Mouse (Mus musculus): ENCODE measurements around the gene Bicd1. TPM values are rescaled to one million over a fixed set of nuclear protein-coding genes. Genes with fewer than 3 reads are reported as not detected.
A peak's percentile ranks its signal among the peaks of the same experiment; 100 is the strongest.
"Not testable (repeated sequence)": the region's sequence is repeated elsewhere in the genome, so short reads cannot be mapped to it uniquely, and the experiment has no call there.

The Bicd1 gene
- 27.7 and 29.9 TPM in 2 replicates for polyA plus RNA-seq (2012; rRNA removed)

DNA sequence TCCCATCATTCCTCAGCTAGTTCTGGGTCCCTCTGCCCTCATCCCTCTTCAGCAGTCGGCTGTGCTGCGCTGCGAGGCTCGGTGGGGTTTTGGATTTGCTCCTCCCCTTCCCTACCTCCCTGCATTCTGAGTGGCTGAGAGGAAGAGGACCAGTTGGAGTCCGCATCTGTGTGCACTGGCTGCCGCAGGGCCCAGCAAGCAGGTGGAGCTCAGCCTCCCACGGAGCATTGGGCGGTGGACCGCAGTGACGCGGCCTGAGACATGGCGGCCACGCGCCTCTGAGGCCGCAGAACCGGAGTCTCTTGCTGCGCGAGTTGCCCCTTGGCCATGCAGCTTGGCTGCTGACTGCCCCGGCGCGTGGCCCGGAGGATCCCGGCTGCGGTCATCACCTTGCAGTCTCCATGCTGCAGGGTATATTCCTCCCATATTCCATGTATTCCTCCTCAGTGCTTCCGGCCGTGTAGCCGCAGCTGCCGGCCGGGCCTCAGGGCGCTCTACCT, at the start of gene Bicd1:
Gene Bicd1, plus strand, starts transcription at position 54 of the 500 bp plus-strand sequence.
- H3K4me3 ChIP-seq (replicated peaks; ENCODE audit: insufficient read depth, low read depth, low read length) = peak within 1 kb of the TSS; percentile 97
- DNase-seq = peak; percentile 93 to 94
- peak within 1 kb of the TSS; percentile 93 for H3K27ac ChIP-seq (ENCODE audit: insufficient read depth, low read length)
- no peaks in the 10 kb centered on the region; the same call in 1 of the 2 replicates for H3K4me1 ChIP-seq (ENCODE audit: control insufficient read depth, insufficient read depth, low read length)
- TF ChIP-seq POLR2A (IDR thresholded peaks at IDR 0.05; ENCODE audit: borderline replicate concordance, insufficient read depth, low read length) = peak; percentile 93
- no peak for TF ChIP-seq CTCF (IDR thresholded peaks at IDR 0.05; ENCODE audit: borderline replicate concordance, insufficient read depth, low read depth, low read length)
- H3K27me3 ChIP-seq (ENCODE audit: control insufficient read depth, insufficient read depth, low read length) = no peaks in the 10 kb centered on the region
- under 1% methylated on average over 30 of the region's 30 CpGs for WGBS

DNA sequence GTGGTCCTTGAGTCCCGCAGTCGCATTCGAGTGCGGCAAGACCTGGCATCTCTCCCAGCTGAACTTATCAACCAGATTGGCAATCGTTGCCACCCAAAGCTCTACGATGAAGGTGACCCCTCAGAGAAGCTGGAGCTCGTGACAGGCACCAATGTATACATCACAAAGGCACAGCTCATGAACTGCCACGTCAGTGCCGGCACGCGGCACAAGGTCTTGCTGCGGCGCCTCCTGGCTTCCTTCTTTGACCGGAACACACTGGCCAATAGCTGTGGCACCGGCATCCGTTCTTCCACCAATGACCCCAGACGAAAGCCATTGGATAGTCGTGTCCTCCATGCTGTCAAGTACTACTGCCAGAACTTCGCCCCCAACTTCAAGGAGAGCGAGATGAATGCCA, 46.2 kb upstream of the Bicd1 start:
- not testable (repeated sequence) for DNase-seq; H3K4me3 ChIP-seq (replicated peaks; ENCODE audit: insufficient read depth, low read depth, low read length); H3K27ac ChIP-seq (ENCODE audit: insufficient read depth, low read length); H3K27me3 ChIP-seq (ENCODE audit: control insufficient read depth, insufficient read depth, low read length); H3K4me1 ChIP-seq (ENCODE audit: control insufficient read depth, insufficient read depth, low read length)
- 96% methylated on average over 20 of the region's 20 CpGs for WGBS

DNA sequence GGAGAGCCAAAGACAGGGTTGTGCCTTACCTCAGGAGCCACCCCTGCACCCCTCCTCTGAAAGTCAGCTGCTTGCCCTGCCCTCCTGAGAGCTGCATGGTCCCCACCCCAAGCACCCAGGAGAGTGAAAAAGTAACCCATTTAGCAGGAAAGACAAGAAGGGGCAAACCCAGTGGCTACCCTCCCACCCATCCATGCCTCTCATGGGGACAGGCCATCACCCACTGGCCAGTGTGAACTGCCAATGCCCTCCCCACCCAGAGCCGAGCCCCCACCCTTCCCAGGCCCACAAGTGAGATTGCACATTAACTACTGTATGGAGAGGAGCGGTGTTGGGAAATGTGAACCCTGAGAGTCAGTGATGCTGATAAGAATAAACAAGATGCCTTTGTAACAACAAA, 42.7 kb upstream of the Bicd1 start:
- H3K4me1 ChIP-seq (ENCODE audit: control insufficient read depth, insufficient read depth, low read length); DNase-seq; H3K27me3 ChIP-seq (ENCODE audit: control insufficient read depth, insufficient read depth, low read length); H3K27ac ChIP-seq (ENCODE audit: insufficient read depth, low read length); H3K4me3 ChIP-seq (replicated peaks; ENCODE audit: insufficient read depth, low read depth, low read length): not testable (repeated sequence)
- WGBS = 78% methylated on average over 2 of the region's 2 CpGs

DNA sequence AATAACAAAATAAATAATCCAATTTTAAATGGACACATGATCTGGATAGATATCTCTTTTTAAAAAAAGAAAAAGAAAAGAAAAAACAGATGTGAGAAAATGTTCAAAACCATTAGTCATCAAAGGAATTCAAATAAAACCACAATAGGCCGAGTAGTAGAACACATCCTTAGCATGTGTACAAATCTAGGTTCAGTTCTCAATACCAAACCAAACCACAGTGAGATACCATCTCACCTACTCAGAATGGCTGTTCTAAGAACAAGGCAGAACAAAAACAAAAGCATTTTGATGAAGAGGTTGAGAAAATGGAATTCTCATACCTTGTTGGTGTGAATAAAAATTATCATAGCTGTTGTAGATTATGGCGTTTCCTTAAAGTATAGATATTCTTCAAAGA, 42.3 kb upstream of the Bicd1 start:
- TF ChIP-seq CTCF (IDR thresholded peaks at IDR 0.05; ENCODE audit: borderline replicate concordance, insufficient read depth, low read depth, low read length) = no peak
- no peak for TF ChIP-seq POLR2A (IDR thresholded peaks at IDR 0.05; ENCODE audit: borderline replicate concordance, insufficient read depth, low read length)
- Histone ChIP-seq H3K4me1 (ENCODE audit: control insufficient read depth, insufficient read depth, low read length) (no peaks in the 10 kb centered on the region), H3K27ac (ENCODE audit: insufficient read depth, low read length) (no peak overlapping the region), H3K27me3 (ENCODE audit: control insufficient read depth, insufficient read depth, low read length) (no peaks in the 10 kb centered on the region), H3K4me3 (replicated peaks; ENCODE audit: insufficient read depth, low read depth, low read length) (no peak overlapping the region)
- DNase-seq = no peak
- 96% methylated on average over 2 of the region's 2 CpGs for WGBS

DNA sequence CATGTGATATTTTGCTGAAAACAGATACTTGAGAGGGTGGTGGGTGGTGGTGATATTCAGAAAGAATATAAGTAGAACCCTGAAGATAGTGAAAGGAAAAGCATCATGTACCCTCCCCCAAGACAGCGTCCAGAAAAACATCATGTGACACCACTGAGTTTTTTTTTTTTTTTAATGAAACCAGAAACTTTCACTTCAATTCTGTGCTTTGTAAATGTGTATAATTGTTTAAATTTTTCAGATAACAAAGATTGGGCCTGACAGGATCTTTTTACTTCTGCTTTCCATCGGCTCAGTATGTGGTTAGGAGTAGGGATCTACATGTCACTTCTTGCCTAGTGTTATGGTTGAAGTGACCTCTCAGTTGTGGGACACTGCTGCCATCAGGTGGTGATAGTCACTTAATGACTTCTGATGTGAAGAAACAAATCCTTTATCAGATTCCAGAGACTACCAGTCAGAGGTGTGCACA, 33.7 kb upstream of the Bicd1 start:
- Histone ChIP-seq H3K27ac (ENCODE audit: insufficient read depth, low read length) (no peak overlapping the region), H3K4me3 (replicated peaks; ENCODE audit: insufficient read depth, low read depth, low read length) (no peak overlapping the region), H3K4me1 (ENCODE audit: control insufficient read depth, insufficient read depth, low read length) (no peaks in the 10 kb centered on the region), H3K27me3 (ENCODE audit: control insufficient read depth, insufficient read depth, low read length) (no peaks in the 10 kb centered on the region)
- TF ChIP-seq CTCF (IDR thresholded peaks at IDR 0.05; ENCODE audit: borderline replicate concordance, insufficient read depth, low read depth, low read length) = peak; percentile 49; the same call in 1 of the 2 replicates
- TF ChIP-seq POLR2A (IDR thresholded peaks at IDR 0.05; ENCODE audit: borderline replicate concordance, insufficient read depth, low read length) = no peak
- WGBS = 46% methylated on average over 2 of the region's 2 CpGs
- peak; percentile 44 to 48 for DNase-seq

DNA sequence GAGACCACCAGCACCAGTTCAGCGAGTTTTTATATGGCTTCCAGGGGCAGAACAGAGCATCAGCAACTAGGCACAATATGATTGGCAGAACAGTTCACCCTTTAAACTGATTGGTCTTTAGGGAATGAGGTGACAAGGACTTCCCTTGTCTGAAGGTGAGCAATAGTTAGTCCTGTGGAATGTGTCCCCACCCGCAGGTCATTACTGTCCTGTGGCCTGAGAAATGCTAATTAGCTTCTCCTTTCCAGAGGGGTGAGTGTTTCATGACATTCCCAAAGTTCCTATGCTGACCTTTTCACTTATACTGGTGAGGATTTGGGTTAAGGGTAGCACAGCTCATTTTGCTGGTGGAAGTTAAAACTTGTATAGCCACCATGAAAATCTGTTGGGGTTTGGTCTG, 25.2 kb upstream of the Bicd1 start:
- no peak overlapping the region for H3K4me3 ChIP-seq (replicated peaks; ENCODE audit: insufficient read depth, low read depth, low read length)
- no peak overlapping the region for H3K27ac ChIP-seq (ENCODE audit: insufficient read depth, low read length)
- TF ChIP-seq CTCF (IDR thresholded peaks at IDR 0.05; ENCODE audit: borderline replicate concordance, insufficient read depth, low read depth, low read length) = no peak
- no peak for TF ChIP-seq POLR2A (IDR thresholded peaks at IDR 0.05; ENCODE audit: borderline replicate concordance, insufficient read depth, low read length)
- WGBS = 81% methylated on average over 2 of the region's 2 CpGs
- no peaks in the 10 kb centered on the region for H3K27me3 ChIP-seq (ENCODE audit: control insufficient read depth, insufficient read depth, low read length)
- DNase-seq = no peak
- H3K4me1 ChIP-seq (ENCODE audit: control insufficient read depth, insufficient read depth, low read length) = no peaks in the 10 kb centered on the region

DNA sequence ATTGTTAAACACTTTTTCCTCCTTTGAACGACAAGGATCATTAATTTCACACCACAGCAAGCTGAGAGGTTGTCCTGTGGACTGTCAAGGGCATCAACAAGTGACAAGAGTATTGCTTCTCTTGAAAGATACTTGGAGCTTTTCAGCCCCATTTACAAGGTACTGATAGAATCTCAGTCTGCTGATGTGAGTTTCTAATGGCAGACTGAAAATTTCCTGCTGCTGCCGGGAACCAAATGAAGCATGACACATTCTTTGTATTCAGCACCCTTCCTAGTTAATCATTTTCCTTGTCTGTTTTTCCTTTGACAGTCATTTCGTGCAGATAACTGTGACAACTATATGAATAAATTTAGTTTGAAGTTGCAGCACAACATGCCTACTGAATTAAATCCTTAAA, 22.3 kb upstream of the Bicd1 start:
- H3K27ac ChIP-seq (ENCODE audit: insufficient read depth, low read length) = no peak overlapping the region
- WGBS = 11% methylated on average over 3 of the region's 3 CpGs
- TF ChIP-seq CTCF (IDR thresholded peaks at IDR 0.05; ENCODE audit: borderline replicate concordance, insufficient read depth, low read depth, low read length) = no peak
- TF ChIP-seq POLR2A (IDR thresholded peaks at IDR 0.05; ENCODE audit: borderline replicate concordance, insufficient read depth, low read length) = no peak
- no peak for DNase-seq
- H3K27me3 ChIP-seq (ENCODE audit: control insufficient read depth, insufficient read depth, low read length) = no peaks in the 10 kb centered on the region
- no peak overlapping the region for H3K4me3 ChIP-seq (replicated peaks; ENCODE audit: insufficient read depth, low read depth, low read length)
- no peaks in the 10 kb centered on the region for H3K4me1 ChIP-seq (ENCODE audit: control insufficient read depth, insufficient read depth, low read length)

DNA sequence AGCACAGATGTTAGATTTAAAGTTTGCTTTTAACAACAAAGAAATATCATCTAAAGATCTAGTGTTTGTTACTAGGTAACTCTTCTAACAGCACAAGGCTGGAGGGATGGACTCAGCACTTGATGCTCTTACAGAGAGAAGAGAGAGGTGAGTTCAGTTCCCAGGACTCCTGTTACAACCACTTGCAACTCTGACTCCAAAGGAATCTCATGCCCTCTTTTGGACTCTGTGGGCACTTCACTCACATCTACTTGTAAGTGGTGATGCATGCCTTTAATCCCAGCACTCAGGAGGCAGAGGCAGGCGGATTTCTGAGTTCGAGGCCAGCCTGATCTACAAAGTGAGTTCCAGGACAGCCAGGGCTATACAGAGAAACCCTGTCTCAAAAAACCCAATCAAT, 19.1 kb upstream of the Bicd1 start:
- 93% methylated on average over 2 of the region's 2 CpGs for WGBS
- H3K27me3 ChIP-seq (ENCODE audit: control insufficient read depth, insufficient read depth, low read length); H3K4me1 ChIP-seq (ENCODE audit: control insufficient read depth, insufficient read depth, low read length); DNase-seq; H3K4me3 ChIP-seq (replicated peaks; ENCODE audit: insufficient read depth, low read depth, low read length); H3K27ac ChIP-seq (ENCODE audit: insufficient read depth, low read length): not testable (repeated sequence)

DNA sequence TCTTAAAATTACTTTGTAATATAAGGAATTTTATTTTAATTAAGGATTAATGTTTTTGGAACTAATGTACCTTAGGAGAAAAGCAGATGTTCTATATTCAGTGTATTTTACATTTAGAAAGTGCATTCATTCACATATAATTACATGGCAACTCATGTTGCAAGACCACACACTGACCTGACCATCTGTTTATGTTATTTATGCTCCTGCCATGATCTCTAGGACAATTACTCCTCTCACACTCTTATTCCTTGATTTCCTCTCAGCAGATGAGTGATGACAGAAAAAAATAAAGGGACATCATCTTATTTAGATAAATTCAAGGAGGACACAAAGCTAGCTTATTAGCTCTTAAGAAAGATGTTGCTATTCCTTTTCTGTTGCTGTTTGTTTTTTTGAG, 9.3 kb upstream of the Bicd1 start:
- H3K27me3 ChIP-seq (ENCODE audit: control insufficient read depth, insufficient read depth, low read length) = no peaks in the 10 kb centered on the region
- TF ChIP-seq CTCF (IDR thresholded peaks at IDR 0.05; ENCODE audit: borderline replicate concordance, insufficient read depth, low read depth, low read length) (no peak), POLR2A (IDR thresholded peaks at IDR 0.05; ENCODE audit: borderline replicate concordance, insufficient read depth, low read length) (no peak)
- peak in 1 of 2 experiments; percentile 57 for DNase-seq
- no peak overlapping the region for H3K4me3 ChIP-seq (replicated peaks; ENCODE audit: insufficient read depth, low read depth, low read length)
- H3K27ac ChIP-seq (ENCODE audit: insufficient read depth, low read length) = no peak overlapping the region
- peaks cover 8% of the 10 kb centered on the region; the same call in 1 of the 2 replicates for H3K4me1 ChIP-seq (ENCODE audit: control insufficient read depth, insufficient read depth, low read length)
